19 mouse cellular contexts compared by ENCODE assay signal in the genomic region with DNA sequence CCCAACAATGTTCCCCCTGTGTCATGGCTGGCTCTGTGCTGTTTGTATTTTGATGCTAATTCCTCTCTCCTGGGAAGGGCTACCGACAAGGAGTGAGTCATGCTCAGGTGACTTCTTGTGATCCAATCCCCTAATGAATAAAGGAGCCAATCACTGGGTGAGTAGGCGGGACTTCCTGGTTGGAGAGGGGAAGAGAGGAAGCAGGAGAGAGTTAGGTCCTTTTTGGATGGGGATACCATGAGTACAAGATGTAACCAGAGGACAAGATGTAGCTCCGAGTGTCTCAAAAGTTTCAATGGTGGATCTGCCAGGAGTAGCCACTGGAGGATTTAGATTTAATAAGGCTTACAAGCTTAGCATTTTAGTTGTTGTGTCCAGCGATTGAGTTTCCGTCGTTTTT.
DNase-seq lines count a peak whose midpoint lies in the region; TF ChIP-seq lines count a peak whose summit lies in the region.
"Had no signal": no experiment of that assay in that cellular context is flagged by ENCODE, and none has a peak within 500 bp of the region (broad histone marks: within the 10 kb centered on the region; RNA-seq: fewer than 3 reads in every experiment).

No protein-coding gene starts in this region.

- peak overlapping the region; percentile 95 for H3K9ac ChIP-seq in CH12.LX (ENCODE audit: insufficient read depth, low read depth)
- H3K9ac ChIP-seq in ES-E14 (ENCODE audit: insufficient read depth, low read depth, low read length, poor library complexity, severe bottlenecking): peak overlapping the region; percentile 25; the same call in 1 of the 2 replicates
- H3K9ac ChIP-seq: hindbrain, embryonic 14.5 days had no signal

- DNase-seq in heart, adult 11 months: peak; percentile 37
- DNase-seq in heart, postnatal 10 days: no peak
- DNase-seq in CH12.LX (ENCODE audit: extremely low read depth): peak; percentile 87
- DNase-seq in ES-E14 (ENCODE audit: low read depth, low spot score): peak; percentile 62
- DNase-seq in WW6 (ENCODE audit: low read depth, low spot score): peak; percentile 18
- no peak for DNase-seq in retina, postnatal 1 day
- DNase-seq in thymus, postnatal 4 days: no peak
- DNase-seq in right cerebral cortex, postnatal 36 days (ENCODE audit: low spot score in 2 of 2): no peak
- DNase-seq: adrenal gland, adult 2 months; adrenal gland, postnatal 25 days; cerebellum, adult 18-20 months; cerebellum, adult 9-11 months; gastrocnemius, adult 2 months; gastrocnemius, postnatal 25 days; heart, postnatal 14 days; kidney, adult 2 months had no signal

- H3K4me1 ChIP-seq in CH12.LX (ENCODE audit: control insufficient read depth in 1 of 2, insufficient read depth in 2 of 2): peaks cover 10 to 33% of the 10 kb centered on the region in 2 experiments
- no peaks in the 10 kb centered on the region for H3K4me1 ChIP-seq in ES-E14 (ENCODE audit: control insufficient read depth in 2 of 2, insufficient read depth in 2 of 2, low read length in 2 of 2, poor library complexity in 1 of 2)
- H3K4me1 ChIP-seq: heart, embryonic 10.5 days had no signal

- H3K27me3 ChIP-seq in CH12.LX (replicated peaks): no peaks in the 10 kb centered on the region

- H3K27ac ChIP-seq in CH12.LX (ENCODE audit: insufficient read depth, low read depth) (peak overlapping the region; percentile 34; the same call in 1 of the 2 replicates), ES-E14 (ENCODE audit: insufficient read depth, low read depth, low read length, poor library complexity, severe bottlenecking) (no peak overlapping the region; the same call in 1 of the 2 replicates)
- H3K27ac ChIP-seq: embryonic facial prominence, embryonic 10.5 days; gastrocnemius, adult 2 months; heart, embryonic 10.5 days; hindbrain, embryonic 14.5 days had no signal

- intact Hi-C loops in heart, postnatal 10 days (cut with DNase I): no loop called here

- TF ChIP-seq POLR2A in CH12.LX (IDR thresholded peaks at IDR 0.05; ENCODE audit: low read depth, low read length): peak; percentile 83

- TF ChIP-seq EP300 in CH12.LX (IDR thresholded peaks at IDR 0.05; ENCODE audit: low read length): no peak

- H3K36me3 ChIP-seq in CH12.LX (replicated peaks in 1 of 2; ENCODE audit: control insufficient read depth in 1 of 2, insufficient read depth in 1 of 2, low read length in 1 of 2): peaks cover 13 to 31% of the 10 kb centered on the region in 2 experiments
- peaks cover 5% of the 10 kb centered on the region; the same call in 1 of the 2 replicates for H3K36me3 ChIP-seq in ES-E14 (ENCODE audit: control insufficient read depth, insufficient read depth, low read length, poor library complexity, severe bottlenecking)
- H3K36me3 ChIP-seq: embryonic facial prominence, embryonic 10.5 days; heart, embryonic 10.5 days had no signal

- H3K9me3 ChIP-seq in CH12.LX (replicated peaks; ENCODE audit: low read length) (no peaks in the 10 kb centered on the region), ES-E14 (ENCODE audit: control insufficient read depth, insufficient read depth, low read depth, low read length) (no peaks in the 10 kb centered on the region)
- H3K9me3 ChIP-seq: embryonic facial prominence, embryonic 10.5 days; heart, embryonic 10.5 days had no signal

- in situ Hi-C loops in CH12.LX (cut with MboI; ENCODE audit: low pct_ligation_motif_present, low pct_unique_long_range_greater_than_20kb, low sequenced_read_pairs) (no loop called here), ES-E14 (cut with MboI; ENCODE audit: low sequenced_read_pairs in 2 of 2, unreplicated experiment in 2 of 2) (no loop called here)

- dilution Hi-C loops in CH12.LX (cut with MboI; ENCODE audit: extremely low pct_ligation_motif_present, extremely low pct_unique_long_range_greater_than_20kb, low sequenced_read_pairs): no loop called here

- no peak for TF ChIP-seq RAD21 in CH12.LX (IDR thresholded peaks at IDR 0.05; ENCODE audit: low read depth, low read length)

- H3K4me2 ChIP-seq in CH12.LX (ENCODE audit: insufficient read depth, low read depth, poor library complexity, severe bottlenecking): peak overlapping the region; percentile 80; the same call in 1 of the 2 replicates
- H3K4me2 ChIP-seq: hindbrain, embryonic 14.5 days had no signal

- H3K4me3 ChIP-seq in CH12.LX (replicated peaks in 1 of 3; ENCODE audit: low read depth in 2 of 3, low read length in 2 of 3, poor library complexity in 1 of 3): peak overlapping the region; percentile 60 to 81 (median 74)
- H3K4me3 ChIP-seq in ES-E14 (ENCODE audit: insufficient read depth in 1 of 2, low read depth in 1 of 2, low read length in 2 of 2, poor library complexity in 1 of 2, severe bottlenecking in 1 of 2): peak overlapping the region; percentile 55 to 81
- H3K4me3 ChIP-seq: embryonic facial prominence, embryonic 10.5 days; gastrocnemius, adult 2 months; heart, embryonic 10.5 days had no signal

- peaks cover 17% of the 10 kb centered on the region for H3K79me2 ChIP-seq in CH12.LX (replicated peaks; ENCODE audit: control insufficient read depth, extremely low read depth, insufficient read depth, poor library complexity, severe bottlenecking)

- no peak for TF ChIP-seq CTCF in CH12.LX (conservative IDR thresholded peaks at IDR 0.05 in 1 of 2, IDR thresholded peaks at IDR 0.05 in 1 of 2; ENCODE audit: low read depth in 2 of 2, low read length in 2 of 2)

TF ChIP-seq in CH12.LX, 34 proteins besides CTCF, POLR2A, EP300 and RAD21:
- peak; percentile 96 for TF ChIP-seq TBP (conservative IDR thresholded peaks at IDR 0.05; ENCODE audit: low read depth, low read length)
- TF ChIP-seq SIN3A (IDR thresholded peaks at IDR 0.05; ENCODE audit: low read length): no peak
- TF ChIP-seq USF1 (IDR thresholded peaks at IDR 0.05; ENCODE audit: low read depth, low read length): peak; percentile 77
- TF ChIP-seq TCF12 (IDR thresholded peaks at IDR 0.05; ENCODE audit: low read depth, low read length): peak; percentile 80
- peak; percentile 78 for TF ChIP-seq JUN (IDR thresholded peaks at IDR 0.05; ENCODE audit: insufficient read depth, low read depth, low read length)
- peak; percentile 61 for TF ChIP-seq HCFC1 (IDR thresholded peaks at IDR 0.05; ENCODE audit: low read depth, low read length)
- TF ChIP-seq ZKSCAN1 (IDR thresholded peaks at IDR 0.05; ENCODE audit: borderline replicate concordance, low read depth, low read length): no peak
- TF ChIP-seq MYC (IDR thresholded peaks at IDR 0.05; ENCODE audit: low read depth, low read length): peak; percentile 50; the same call in 1 of the 2 replicates
- TF ChIP-seq MXI1 (IDR thresholded peaks at IDR 0.05; ENCODE audit: low read depth, low read length): no peak
- TF ChIP-seq MAFK (IDR thresholded peaks at IDR 0.05; ENCODE audit: insufficient replicate concordance, low read length): no peak
- TF ChIP-seq NELFE (IDR thresholded peaks at IDR 0.05; ENCODE audit: low read depth, low read length): peak; percentile 73; the same call in 1 of the 2 replicates
- peak; percentile 65 for TF ChIP-seq USF2 (conservative IDR thresholded peaks at IDR 0.05; ENCODE audit: low read depth, low read length)
- TF ChIP-seq BHLHE40 (IDR thresholded peaks at IDR 0.05; ENCODE audit: low read depth, low read length): peak; percentile 88
- no peak for TF ChIP-seq NRF1 (IDR thresholded peaks at IDR 0.05; ENCODE audit: low read depth, low read length)
- TF ChIP-seq CHD2 (IDR thresholded peaks at IDR 0.05; ENCODE audit: low read length): no peak
- no peak for TF ChIP-seq UBTF (IDR thresholded peaks at IDR 0.05; ENCODE audit: low read depth, low read length)
- TF ChIP-seq JUND (conservative IDR thresholded peaks at IDR 0.05; ENCODE audit: low read depth, low read length): peak; percentile 93
- peak; percentile 92 for TF ChIP-seq ELF1 (IDR thresholded peaks at IDR 0.05; ENCODE audit: low read depth, low read length)
- TF ChIP-seq CHD1 (IDR thresholded peaks at IDR 0.05; ENCODE audit: low read depth, low read length): no peak
- no peak for TF ChIP-seq PAX5 (IDR thresholded peaks at IDR 0.05; ENCODE audit: low read length)

TF ChIP-seq in ES-E14, 5 proteins besides CTCF, POLR2A, EP300 and RAD21:
- TF ChIP-seq CHD2 (IDR thresholded peaks at IDR 0.05; ENCODE audit: low read depth, low read length): no peak
- TF ChIP-seq HCFC1 (IDR thresholded peaks at IDR 0.05; ENCODE audit: borderline replicate concordance, insufficient read depth, low read length): no peak
- TF ChIP-seq MAFK (IDR thresholded peaks at IDR 0.05; ENCODE audit: insufficient read depth, low read depth, low read length): no peak
- no peak for TF ChIP-seq ZNF384 (IDR thresholded peaks at IDR 0.05; ENCODE audit: low read depth, low read length)
- TF ChIP-seq ZC3H11A (IDR thresholded peaks at IDR 0.05; ENCODE audit: borderline replicate concordance, low read depth, low read length): no peak

Comparison
In these comparisons a context has a peak if more than half of its experiments do, and no peak if none do; other contexts are left out.
1. DNase-seq: peak in heart, adult 11 months (single experiment), CH12.LX (single experiment), ES-E14 (single experiment) and WW6 (single experiment); none in heart, postnatal 10 days (0 of 2), retina, postnatal 1 day (single experiment), thymus, postnatal 4 days (single experiment) and right cerebral cortex, postnatal 36 days (0 of 2).